Mouse (Mus musculus) limb, embryonic 11.5 days (tissue): ENCODE data around the gene Spp2. TPM values are rescaled to one million over a fixed set of nuclear protein-coding genes. Genes with fewer than 3 reads are reported as not detected.

Experiments
- polyA plus RNA-seq: library from polyadenylated mRNA; unstranded; fragments of >200 nt; fragmentation: Nextera tagmentation; extraction: Ambion mirVana; gene quantifications from 2 replicates; pipeline ENCODE4 v1.2.1, GENCODE M21; 2014

The Spp2 gene
- polyA plus RNA-seq, 1 experiment from 2014 or later, result not detected

Other genes with a start within 250 kb of the Spp2 start
- gene Ugt1a5, start 240.9 kb upstream of the Spp2 start, polyA plus RNA-seq, result not detected in 2 replicates
- gene Ugt1a2, start 206.4 kb upstream of the Spp2 start, polyA plus RNA-seq, result not detected in 2 replicates
- 10.7 and 12.8 TPM in 2 replicates for gene Dnajb3, start 201.2 kb upstream of the Spp2 start, polyA plus RNA-seq
- not detected in 2 replicates for gene Ugt1a1, start 195.0 kb upstream of the Spp2 start, polyA plus RNA-seq
- 1.6 and 1.9 TPM in 2 replicates for gene Mroh2a, start 180.0 kb upstream of the Spp2 start, polyA plus RNA-seq
- gene Hjurp, start 129.3 kb upstream of the Spp2 start, polyA plus RNA-seq, result 174 and 204 TPM in 2 replicates
- gene Trpm8, start 129.3 kb upstream of the Spp2 start, polyA plus RNA-seq, result not detected in 2 replicates
- not detected in 2 replicates for gene Glrp1, start 103.1 kb downstream of the Spp2 start, polyA plus RNA-seq